ENCODE assay signal across 13 mouse cellular contexts in the genomic region with DNA sequence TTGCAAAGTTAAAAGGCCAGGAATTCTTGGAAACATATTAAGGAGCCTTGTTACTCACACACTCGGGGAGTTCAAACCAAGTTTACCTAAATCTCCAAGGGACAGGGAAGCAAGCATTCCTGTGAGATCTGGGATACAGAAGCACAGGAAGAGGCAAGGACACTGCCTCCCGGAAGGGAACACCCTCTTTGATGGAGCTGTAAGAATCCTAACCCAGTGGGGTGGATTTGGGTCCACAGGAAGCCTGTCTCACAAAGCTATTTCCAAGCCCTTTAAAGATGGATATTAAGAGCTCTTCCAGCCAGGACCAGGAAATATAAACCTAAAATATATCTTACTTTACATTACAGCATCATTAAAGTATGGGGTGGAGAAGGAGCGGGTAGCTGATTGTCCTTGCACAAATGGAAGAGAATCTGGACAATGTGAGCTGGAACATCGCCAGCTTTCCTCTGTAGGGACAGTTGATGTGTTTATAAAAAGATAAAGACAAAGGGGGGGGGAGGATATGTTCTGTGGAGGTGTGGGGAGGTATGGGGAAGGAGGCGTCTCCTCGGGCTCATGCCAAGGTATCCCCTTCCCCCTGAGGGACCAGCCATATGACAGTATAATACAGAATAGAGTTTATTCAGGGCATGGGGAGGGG. TPM values are rescaled to one million over a fixed set of nuclear protein-coding genes. Genes with fewer than 3 reads are reported as not detected.
DNase-seq lines count a peak whose midpoint lies in the region; ATAC-seq lines count a peak whose summit lies in the region.
"Had no signal": no experiment of that assay in that cellular context is flagged by ENCODE, and none has a peak within 500 bp of the region (broad histone marks: within the 10 kb centered on the region; RNA-seq: fewer than 3 reads in every experiment).

No protein-coding gene starts in this region.

- H3K27ac ChIP-seq in kidney, embryonic 14.5 days (ENCODE audit: low read depth, low read length): no peak overlapping the region; the same call in 1 of the 2 replicates
- H3K27ac ChIP-seq in heart, embryonic 15.5 days: 0 out of 2 replicates have a peak overlapping the region, but pooled peaks have one; percentile 33
- H3K27ac ChIP-seq in hindbrain, embryonic 13.5 days: no peak overlapping the region
- H3K27ac ChIP-seq: limb, embryonic 13.5 days; midbrain, embryonic 12.5 days had no signal

- 51% methylated on average over 6 of the region's 6 CpGs for whole genome bisulfite sequencing in kidney, embryonic 14.5 days
- WGBS in heart, embryonic 15.5 days: 32% methylated on average over 6 of the region's 6 CpGs
- 67% methylated on average over 6 of the region's 6 CpGs for WGBS in hindbrain, embryonic 13.5 days

- H3K27me3 ChIP-seq in kidney, embryonic 14.5 days (ENCODE audit: control insufficient read depth, insufficient read depth, low read length): no peaks in the 10 kb centered on the region
- H3K27me3 ChIP-seq in heart, embryonic 15.5 days: no peaks in the 10 kb centered on the region
- no peaks in the 10 kb centered on the region for H3K27me3 ChIP-seq in hindbrain, embryonic 13.5 days
- H3K27me3 ChIP-seq: limb, embryonic 13.5 days; midbrain, embryonic 12.5 days had no signal

- H3K9me3 ChIP-seq in kidney, embryonic 14.5 days (ENCODE audit: control insufficient read depth, low read length): no peaks in the 10 kb centered on the region
- no peaks in the 10 kb centered on the region for H3K9me3 ChIP-seq in heart, embryonic 15.5 days (replicated peaks)
- no peaks in the 10 kb centered on the region for H3K9me3 ChIP-seq in hindbrain, embryonic 13.5 days
- H3K9me3 ChIP-seq: limb, embryonic 13.5 days; midbrain, embryonic 12.5 days had no signal

- H3K9ac ChIP-seq in kidney, embryonic 14.5 days (ENCODE audit: low read depth, low read length): no peak overlapping the region
- H3K9ac ChIP-seq in heart, embryonic 15.5 days: no peak overlapping the region
- no peak overlapping the region for H3K9ac ChIP-seq in hindbrain, embryonic 13.5 days
- H3K9ac ChIP-seq: limb, embryonic 13.5 days; midbrain, embryonic 12.5 days had no signal

- peak; percentile 16 for DNase-seq in kidney, adult 11 months
- DNase-seq in kidney, adult 9 months: peak; percentile 34
- peak; percentile 28 for DNase-seq in lung, postnatal 25 days (ENCODE audit: low spot score)
- DNase-seq in ovary, adult 18-20 months (ENCODE audit: low spot score): no peak
- DNase-seq: cerebellum, adult 18-20 months; gastrocnemius, postnatal 25 days; spleen, adult 18-20 months had no signal

- ATAC-seq in kidney, embryonic 14.5 days (ENCODE audit: low FRiP score, low TSS enrichment): no peak
- ATAC-seq in heart, embryonic 15.5 days (replicated peaks; ENCODE audit: insufficient number of reproducible peaks, insufficient read depth, low FRiP score, low read depth): peak; percentile 24; the same call in 1 of the 2 replicates
- no peak for ATAC-seq in hindbrain, embryonic 13.5 days (ENCODE audit: low FRiP score)

- H3K4me1 ChIP-seq in kidney, embryonic 14.5 days (ENCODE audit: control insufficient read depth, insufficient read depth, low read length): no peaks in the 10 kb centered on the region
- H3K4me1 ChIP-seq in heart, embryonic 15.5 days (replicated peaks): no peaks in the 10 kb centered on the region
- H3K4me1 ChIP-seq in hindbrain, embryonic 13.5 days (replicated peaks): 0 out of 2 replicates have a peak, but pooled peaks cover 8% of the 10 kb centered on the region
- H3K4me1 ChIP-seq: midbrain, embryonic 12.5 days had no signal

- no peak overlapping the region for H3K4me2 ChIP-seq in kidney, embryonic 14.5 days (replicated peaks; ENCODE audit: low read depth, low read length)
- no peak overlapping the region for H3K4me2 ChIP-seq in heart, embryonic 15.5 days
- H3K4me2 ChIP-seq in hindbrain, embryonic 13.5 days: no peak overlapping the region
- H3K4me2 ChIP-seq: limb, embryonic 13.5 days; midbrain, embryonic 12.5 days had no signal

- H3K36me3 ChIP-seq in kidney, embryonic 14.5 days (ENCODE audit: control insufficient read depth, insufficient read depth, low read length): no peaks in the 10 kb centered on the region
- no peaks in the 10 kb centered on the region for H3K36me3 ChIP-seq in heart, embryonic 15.5 days
- no peaks in the 10 kb centered on the region for H3K36me3 ChIP-seq in hindbrain, embryonic 13.5 days
- H3K36me3 ChIP-seq: limb, embryonic 13.5 days; midbrain, embryonic 12.5 days had no signal

- no peak overlapping the region for H3K4me3 ChIP-seq in kidney, embryonic 14.5 days (ENCODE audit: low read length)
- no peak overlapping the region for H3K4me3 ChIP-seq in heart, embryonic 15.5 days
- no peak overlapping the region for H3K4me3 ChIP-seq in hindbrain, embryonic 13.5 days
- H3K4me3 ChIP-seq: erythroblast, embryonic 14.5 days; limb, embryonic 13.5 days; midbrain, embryonic 12.5 days had no signal

RNA-seq across cellular contexts. Expression of gene Gab1, which starts 28.1 kb away (rescaled TPM):
- polyA plus RNA-seq in kidney, embryonic 14.5 days (2014; fragmentation: Nextera tagmentation; extraction: Ambion mirVana): 13.1 and 26.5 TPM in 2 replicates
- polyA plus RNA-seq in heart, embryonic 15.5 days (2015; fragmentation: Nextera tagmentation; extraction: Ambion mirVana): 28.4 and 30.6 TPM in 2 replicates
- 9.7 and 10.4 TPM in 2 replicates for polyA plus RNA-seq in hindbrain, embryonic 13.5 days (2015; fragmentation: Nextera tagmentation; extraction: Ambion mirVana)
